Mouse (Mus musculus) thymus, adult 2 months (tissue): ENCODE results near the gene Drosha. TPM values are rescaled to one million over a fixed set of nuclear protein-coding genes. Genes with fewer than 3 reads are reported as not detected.

Experiments
- DNase-seq: peaks from one replicate; pipeline ENCODE4 v3.0.0; 2021
- H3K27ac ChIP-seq: fragments of 200-500 bp; 2 replicates; pipeline ENCODE4 v1.5.1; 2012; ENCODE audit warnings: low read length, control low read depth; ENCODE audit not compliant: control insufficient read depth, insufficient read depth
- H3K27me3 ChIP-seq: fragments of 200-500 bp; 2 replicates; pipeline ENCODE4 v1.6.1; 2012; ENCODE audit warnings: mild to moderate bottlenecking, low read length, moderate library complexity, mixed read lengths; ENCODE audit not compliant: control insufficient read depth, insufficient read depth
- H3K36me3 ChIP-seq: fragments of 200-500 bp; 2 replicates; pipeline ENCODE4 v1.6.1; 2012; ENCODE audit warnings: mild to moderate bottlenecking, low read length, moderate library complexity; ENCODE audit not compliant: control insufficient read depth, insufficient read depth
- H3K4me1 ChIP-seq: fragments of 200-500 bp; replicated peaks from 2 replicates; pipeline ENCODE4 v1.6.1; 2012; ENCODE audit warnings: low read length; ENCODE audit not compliant: control insufficient read depth, insufficient read depth
- H3K4me3 ChIP-seq: fragments of 200-500 bp; 2 replicates; pipeline ENCODE4 v1.5.1; 2012; ENCODE audit warnings: mild to moderate bottlenecking, low read length, control low read depth, moderate library complexity; ENCODE audit not compliant: control insufficient read depth, insufficient read depth
- CTCF ChIP-seq: fragments of 200-500 bp; IDR thresholded peaks from 2 replicates; pipeline ENCODE4 v1.5.1; 2012; ENCODE audit warnings: mild to moderate bottlenecking, control low read depth, low read length, moderate library complexity, borderline replicate concordance; ENCODE audit not compliant: control insufficient read depth, poor library complexity, insufficient read depth; ENCODE audit errors: extremely low read depth
- POLR2A ChIP-seq: fragments of 200-500 bp; IDR thresholded peaks from 2 replicates; pipeline ENCODE4 v1.6.1; 2012; ENCODE audit warnings: mild to moderate bottlenecking, low read length, control low read depth, moderate library complexity; ENCODE audit not compliant: control insufficient read depth, poor library complexity, insufficient read depth; ENCODE audit errors: extremely low read depth
- WGBS: fragments of 180-500 bp; shearing (Covaris S2); methylation state at CpG from one replicate; pipeline ENCODE4 v1.1.7; 2018; 5-methylcytosine and 5-hydroxymethylcytosine counted together
- polyA plus RNA-seq: library from polyadenylated mRNA; depleted of rRNA; stranded (reverse); fragments of >200 nt; gene quantifications from 2 replicates; pipeline ENCODE4 v1.2.3, GENCODE M21; 2012

Drosha gene
- polyA plus RNA-seq, 1 experiment: 19.5 TPM

DNA sequence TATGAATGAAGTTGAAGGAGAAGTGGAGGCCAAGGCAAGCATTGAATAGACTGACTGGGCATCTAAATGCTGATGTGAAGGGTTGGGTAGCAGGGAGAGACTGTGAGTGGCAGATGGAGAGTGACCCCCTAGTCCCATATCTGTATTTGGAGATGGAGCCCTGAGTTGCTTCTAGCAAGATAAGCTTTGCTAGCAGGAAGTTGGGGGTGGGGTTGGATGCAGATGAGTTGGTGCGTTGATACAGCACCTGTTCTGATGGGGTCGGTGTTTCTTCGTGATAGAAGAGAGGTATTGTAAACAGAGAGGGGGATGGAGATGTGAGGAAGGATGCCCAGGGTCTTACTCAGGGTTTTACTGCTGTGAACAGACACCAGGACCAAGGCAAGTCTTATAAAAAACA is 5.3 kb downstream of the Drosha start:
- no peaks in the 10 kb centered on the region for H3K27me3 ChIP-seq
- no peak for DNase-seq
- H3K27ac ChIP-seq: no peak overlapping the region
- WGBS: 91% methylated on average over 3 of the region's 3 CpGs
- H3K36me3 ChIP-seq: peaks cover 19% of the 10 kb centered on the region
- TF ChIP-seq POLR2A (no peak), CTCF (no peak)
- peaks cover 7% of the 10 kb centered on the region for H3K4me1 ChIP-seq
- H3K4me3 ChIP-seq: no peak overlapping the region

DNA sequence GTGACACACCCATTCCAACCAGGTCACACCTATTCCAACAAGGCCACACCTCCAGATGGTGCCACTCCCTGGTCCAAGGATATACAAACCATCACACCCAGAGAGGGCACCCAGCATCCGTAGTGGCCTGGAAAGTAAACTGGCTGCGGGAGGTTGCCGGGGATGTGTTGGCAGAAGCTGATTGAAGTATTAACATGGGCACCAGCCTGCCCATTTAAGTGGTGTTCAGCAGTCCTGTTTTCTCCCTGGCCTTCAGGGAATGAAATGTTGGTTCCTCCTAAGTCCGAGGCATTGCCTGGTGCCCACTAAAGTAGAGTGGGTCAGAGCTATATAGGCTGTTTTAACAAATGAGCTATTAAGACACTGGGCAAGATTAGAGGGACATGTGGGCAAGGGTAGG is 8.0 kb downstream of the Drosha start:
- Histone ChIP-seq H3K4me3 (no peak overlapping the region), H3K27me3 (no peaks in the 10 kb centered on the region), H3K4me1 (no peaks in the 10 kb centered on the region), H3K36me3 (peaks cover 31% of the 10 kb centered on the region), H3K27ac (no peak overlapping the region)
- no peak for DNase-seq
- WGBS: 97% methylated on average over 4 of the region's 4 CpGs
- TF ChIP-seq CTCF: no peak
- no peak for TF ChIP-seq POLR2A

DNA sequence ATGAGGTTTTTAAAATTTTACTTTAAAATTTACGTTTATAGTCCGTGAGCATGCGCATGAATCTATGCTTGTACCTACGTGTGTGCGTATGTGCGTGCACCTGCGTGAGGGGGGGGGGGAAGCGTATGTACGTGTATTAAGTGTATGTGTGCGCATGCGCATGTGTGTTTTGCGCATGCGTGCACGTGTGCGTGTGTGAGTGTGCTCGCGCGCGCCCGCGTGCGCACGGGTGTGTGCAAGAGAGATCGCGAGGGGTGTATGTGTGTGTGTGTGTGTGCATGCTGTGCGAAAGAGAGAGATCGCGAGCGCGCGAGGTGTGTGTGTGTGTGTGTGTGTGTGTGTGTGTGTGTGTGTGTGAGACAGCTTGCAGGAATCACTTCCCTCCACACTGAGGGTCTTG is 8.8 kb downstream of the Drosha start:
- no peaks in the 10 kb centered on the region for H3K27me3 ChIP-seq
- H3K4me1 ChIP-seq: no peaks in the 10 kb centered on the region
- TF ChIP-seq CTCF (no peak), POLR2A (no peak)
- no peak overlapping the region for H3K4me3 ChIP-seq
- no peak overlapping the region for H3K27ac ChIP-seq
- peaks cover 35% of the 10 kb centered on the region for H3K36me3 ChIP-seq
- 99% methylated on average over 31 of the region's 31 CpGs for WGBS
- DNase-seq: no peak

DNA sequence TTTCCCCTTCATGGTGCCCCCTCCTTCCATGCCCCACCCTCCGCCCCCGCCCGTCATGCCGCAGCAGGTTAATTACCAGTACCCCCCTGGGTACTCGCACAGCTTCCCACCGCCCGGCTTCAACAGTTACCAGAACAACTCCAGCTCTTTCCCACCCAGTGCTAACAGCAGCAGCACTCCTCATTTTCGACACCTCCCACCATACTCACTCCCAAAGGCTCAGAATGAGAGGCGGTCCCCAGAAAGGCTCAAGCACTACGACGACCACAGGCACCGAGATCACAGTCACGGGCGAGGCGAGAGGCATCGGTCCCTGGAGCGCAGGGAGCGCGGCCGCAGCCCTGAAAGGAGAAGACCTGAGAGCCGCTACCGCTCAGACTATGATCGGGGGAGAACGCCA is 9.6 kb downstream of the Drosha start:
- WGBS: 97% methylated on average over 24 of the region's 24 CpGs
- no peak overlapping the region for H3K4me3 ChIP-seq
- peaks cover 33% of the 10 kb centered on the region for H3K36me3 ChIP-seq
- TF ChIP-seq CTCF (no peak), POLR2A (no peak)
- no peak overlapping the region for H3K27ac ChIP-seq
- no peak for DNase-seq
- no peaks in the 10 kb centered on the region for H3K27me3 ChIP-seq
- H3K4me1 ChIP-seq: no peaks in the 10 kb centered on the region

DNA sequence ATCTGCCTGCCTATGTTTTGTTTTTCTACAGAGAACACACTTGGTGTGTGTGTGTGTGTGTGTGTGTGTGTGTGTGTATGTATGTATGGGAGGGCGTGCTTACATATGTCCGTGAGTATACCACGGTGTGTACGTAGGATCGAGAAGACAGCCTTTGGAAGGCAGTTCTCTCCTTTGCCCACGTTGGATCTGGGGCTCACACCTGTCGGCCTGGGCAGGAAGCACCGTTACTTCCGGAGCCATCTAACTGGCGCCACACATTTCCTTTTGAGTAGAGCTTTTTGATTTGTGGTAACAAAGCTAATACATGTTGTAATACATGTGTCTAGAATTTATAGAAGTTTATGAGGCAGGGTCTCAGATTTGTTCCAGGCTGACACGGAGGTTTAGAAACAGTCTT is 16.1 kb downstream of the Drosha start:
- Histone ChIP-seq H3K27me3 (no peaks in the 10 kb centered on the region), H3K4me1 (peaks cover 9% of the 10 kb centered on the region), H3K4me3 (no peak overlapping the region), H3K36me3 (peaks cover 35% of the 10 kb centered on the region), H3K27ac (no peak overlapping the region)
- DNase-seq: peak; percentile 12
- no peak for TF ChIP-seq POLR2A
- TF ChIP-seq CTCF: no peak
- 28% methylated on average over 11 of the region's 11 CpGs for WGBS

DNA sequence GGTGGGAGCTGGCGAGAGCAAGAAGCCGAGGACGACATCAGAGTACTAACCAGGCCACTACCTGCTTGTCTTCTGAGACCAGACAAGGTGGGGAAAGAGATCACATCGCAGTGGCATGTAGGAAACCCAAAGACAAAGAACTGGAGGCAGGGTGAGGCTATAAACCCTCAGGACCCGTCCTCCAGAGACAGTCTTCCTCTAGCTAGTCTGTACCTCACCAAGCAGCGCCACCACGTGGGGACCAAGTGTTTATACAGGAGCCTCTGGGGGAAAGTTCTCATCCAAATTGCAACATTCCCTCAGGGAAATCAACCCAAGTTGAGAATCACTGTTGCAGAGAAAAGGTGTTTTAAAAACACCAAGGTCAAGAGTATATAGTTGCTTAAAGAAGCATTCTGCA is 18.2 kb downstream of the Drosha start:
- DNase-seq: no peak
- H3K27me3 ChIP-seq: no peaks in the 10 kb centered on the region
- peaks cover 9% of the 10 kb centered on the region for H3K4me1 ChIP-seq
- 69% methylated on average over 7 of the region's 7 CpGs for WGBS
- peaks cover 29% of the 10 kb centered on the region for H3K36me3 ChIP-seq
- no peak for TF ChIP-seq CTCF
- no peak for TF ChIP-seq POLR2A
- no peak overlapping the region for H3K4me3 ChIP-seq
- H3K27ac ChIP-seq: no peak overlapping the region
